Mouse (Mus musculus) intestine, postnatal 0 days (tissue): Measurements from ENCODE around the gene Pdgfb. TPM values are rescaled to one million over a fixed set of nuclear protein-coding genes. Genes with fewer than 3 reads are reported as not detected.

Experiments
- ATAC-seq: fragments of 200-750 bp; cut with Nextera tagmentation; 2 replicates; pipeline ENCODE4 v1.8.0; 2017; ENCODE audit warnings: mild to moderate bottlenecking, moderate TSS enrichment, moderate library complexity
- H3K27ac ChIP-seq: fragments of 300-500 bp; sonication (generic); 2 replicates; pipeline ENCODE4 v1.5.1; 2014; ENCODE audit warnings: mild to moderate bottlenecking, low read depth, low read length, moderate library complexity
- H3K27me3 ChIP-seq: fragments of 300-500 bp; sonication (generic); replicated peaks from 2 replicates; pipeline ENCODE4 v1.6.1; 2014; ENCODE audit warnings: low read length, mixed read lengths; ENCODE audit not compliant: control insufficient read depth, insufficient read depth
- H3K36me3 ChIP-seq: fragments of 300-500 bp; sonication (generic); 2 replicates; pipeline ENCODE4 v1.6.1; 2014; ENCODE audit warnings: mild to moderate bottlenecking, moderate library complexity; ENCODE audit not compliant: control insufficient read depth, insufficient read depth
- H3K4me1 ChIP-seq: fragments of 300-500 bp; sonication (generic); replicated peaks from 2 replicates; pipeline ENCODE4 v1.6.1; 2014; ENCODE audit warnings: antibody characterized with exemption, low read length, mixed read lengths; ENCODE audit not compliant: control insufficient read depth, insufficient read depth
- H3K4me2 ChIP-seq: fragments of 300-500 bp; sonication (generic); replicated peaks from 2 replicates; pipeline ENCODE4 v1.6.1; 2014; ENCODE audit warnings: low read depth, mild to moderate bottlenecking, moderate library complexity
- H3K4me3 ChIP-seq: fragments of 300-500 bp; sonication (generic); 2 replicates; pipeline ENCODE4 v1.5.1; 2014; ENCODE audit warnings: low read depth, low read length
- H3K9ac ChIP-seq: fragments of 300-500 bp; sonication (generic); 2 replicates; pipeline ENCODE4 v1.6.1; 2014; ENCODE audit warnings: mild to moderate bottlenecking, low read depth, low read length
- H3K9me3 ChIP-seq: fragments of 300-500 bp; sonication (generic); 2 replicates; pipeline ENCODE4 v1.6.1; 2016; ENCODE audit warnings: mixed run types; ENCODE audit not compliant: control insufficient read depth
- CTCF ChIP-seq: sonication (generic); IDR thresholded peaks from 2 replicates; pipeline ENCODE4 v1.5.1; 2016; ENCODE audit warnings: low read depth, mild to moderate bottlenecking, control low read depth, antibody characterized with exemption, moderate library complexity
- WGBS: fragments of 180-500 bp; shearing (Covaris S2); extraction: QIAGEN DNeasy Blood & Tissue Kit; methylation state at CpG from one replicate; pipeline ENCODE4 v1.1.7; 2014; 5-methylcytosine and 5-hydroxymethylcytosine counted together
- polyA plus RNA-seq: library from polyadenylated mRNA; unstranded; fragments of >200 nt; fragmentation: Nextera tagmentation; extraction: Ambion mirVana; gene quantifications from 2 replicates; pipeline ENCODE4 v1.2.1, GENCODE M21; 2015

The Pdgfb gene
- polyA plus RNA-seq, 1 experiment from 2014 or later, result 6.9 TPM

DNA sequence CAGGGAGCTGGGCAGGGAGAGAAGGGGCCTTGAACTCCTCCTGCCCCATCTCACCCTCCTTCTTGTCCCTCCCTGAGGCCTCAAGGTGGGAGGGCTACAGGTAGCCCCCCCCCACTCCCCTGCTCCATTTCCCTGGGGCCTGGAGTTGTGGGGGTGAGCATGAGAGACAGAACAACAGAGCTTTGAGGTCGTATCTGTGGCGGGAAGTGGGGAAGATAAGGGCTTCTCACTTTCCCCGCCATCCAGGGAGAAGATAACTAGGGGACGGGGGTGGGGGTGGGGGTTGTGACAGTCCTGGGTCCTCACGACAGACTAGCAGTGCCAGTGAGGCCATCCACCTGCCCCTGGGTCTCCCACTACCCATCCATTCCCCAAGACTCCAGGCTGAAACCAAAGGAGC is 33.2 kb upstream of the Pdgfb start:
- WGBS, result 30% methylated on average over 5 of the region's 5 CpGs
- Histone ChIP-seq H3K4me2 (no peak overlapping the region), H3K4me1 (no peaks in the 10 kb centered on the region), H3K4me3 (no peak overlapping the region), H3K9me3 (0 out of 2 replicates have a peak, but pooled peaks cover 4% of the 10 kb centered on the region), H3K27me3 (no peaks in the 10 kb centered on the region), H3K27ac (no peak overlapping the region), H3K9ac (no peak overlapping the region), H3K36me3 (no peaks in the 10 kb centered on the region)
- TF ChIP-seq CTCF, result no peak
- no peak for ATAC-seq

DNA sequence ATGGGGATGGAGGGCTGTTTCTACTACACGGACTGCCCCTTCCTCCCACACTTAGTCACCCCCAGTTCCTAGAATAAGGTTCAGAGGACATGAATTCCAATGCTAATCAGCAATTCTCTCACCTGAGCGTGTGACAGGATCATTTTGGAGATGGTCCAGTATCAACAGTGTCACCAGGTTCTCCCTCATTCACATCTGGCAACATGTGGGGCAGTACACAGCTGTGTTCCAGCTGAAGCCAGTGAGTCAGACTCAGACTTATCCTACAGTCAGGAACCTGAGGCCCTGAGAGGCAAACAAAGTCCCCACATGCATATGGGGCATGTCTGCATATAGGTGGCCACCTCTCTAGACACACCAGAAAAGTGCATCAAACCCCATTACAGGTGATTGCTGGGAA is 32.5 kb upstream of the Pdgfb start:
- 77% methylated on average over 2 of the region's 2 CpGs for WGBS
- Histone ChIP-seq H3K4me3 (no peak overlapping the region), H3K4me2 (no peak overlapping the region), H3K9me3 (0 out of 2 replicates have a peak, but pooled peaks cover 4% of the 10 kb centered on the region), H3K9ac (no peak overlapping the region), H3K4me1 (no peaks in the 10 kb centered on the region), H3K27ac (no peak overlapping the region), H3K36me3 (no peaks in the 10 kb centered on the region), H3K27me3 (no peaks in the 10 kb centered on the region)
- TF ChIP-seq CTCF, result no peak
- no peak for ATAC-seq

GRCm38 (mm10) chr15:80045749-80046148 is 31.0 kb upstream of the Pdgfb start:
- TF ChIP-seq CTCF, result no peak; the same call in 1 of the 2 replicates
- 0 out of 2 replicates have a peak, but pooled peaks cover 4% of the 10 kb centered on the region for H3K9me3 ChIP-seq
- H3K4me1 ChIP-seq, result no peaks in the 10 kb centered on the region
- WGBS, result 96% methylated on average over 2 of the region's 2 CpGs
- no peaks in the 10 kb centered on the region for H3K36me3 ChIP-seq
- H3K27ac ChIP-seq, result no peak overlapping the region
- H3K27me3 ChIP-seq, result no peaks in the 10 kb centered on the region
- no peak overlapping the region for H3K4me2 ChIP-seq
- H3K9ac ChIP-seq, result no peak overlapping the region
- H3K4me3 ChIP-seq, result no peak overlapping the region
- ATAC-seq, result no peak

DNA sequence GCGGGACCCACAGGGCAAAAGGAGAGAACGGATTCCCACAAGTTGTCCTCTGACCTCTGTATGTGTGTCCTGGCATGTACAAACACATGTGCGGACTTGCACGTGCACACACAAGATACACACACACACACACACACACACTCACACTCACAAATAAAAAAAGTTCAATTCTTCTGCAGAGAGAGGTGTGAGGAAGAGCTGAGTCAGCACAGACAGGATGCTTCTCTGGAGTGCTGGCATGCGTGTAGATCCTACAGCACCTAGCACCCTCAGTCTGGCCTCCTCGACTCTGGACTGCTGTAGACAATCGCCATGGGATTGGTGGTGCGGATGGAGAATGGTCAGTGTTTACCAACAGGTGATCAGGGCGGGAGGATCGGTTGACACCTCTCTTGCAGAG is 29.5 kb upstream of the Pdgfb start:
- no peak for ATAC-seq
- Histone ChIP-seq H3K4me2 (no peak overlapping the region), H3K4me1 (no peaks in the 10 kb centered on the region), H3K9me3 (0 out of 2 replicates have a peak, but pooled peaks cover 4% of the 10 kb centered on the region), H3K36me3 (no peaks in the 10 kb centered on the region), H3K4me3 (no peak overlapping the region), H3K27ac (no peak overlapping the region), H3K9ac (no peak overlapping the region), H3K27me3 (no peaks in the 10 kb centered on the region)
- 87% methylated on average over 10 of the region's 10 CpGs for WGBS
- no peak for TF ChIP-seq CTCF

GRCm38 (mm10) chr15:80042152-80042551 is 27.4 kb upstream of the Pdgfb start:
- no peaks in the 10 kb centered on the region for H3K36me3 ChIP-seq
- no peak for ATAC-seq
- no peaks in the 10 kb centered on the region for H3K4me1 ChIP-seq
- no peak overlapping the region for H3K9ac ChIP-seq
- H3K27me3 ChIP-seq, result no peaks in the 10 kb centered on the region
- 74% methylated on average over 4 of the region's 4 CpGs for WGBS
- 0 out of 2 replicates have a peak, but pooled peaks cover 4% of the 10 kb centered on the region for H3K9me3 ChIP-seq
- no peak overlapping the region for H3K4me3 ChIP-seq
- TF ChIP-seq CTCF, result no peak
- no peak overlapping the region for H3K27ac ChIP-seq
- H3K4me2 ChIP-seq, result no peak overlapping the region

DNA sequence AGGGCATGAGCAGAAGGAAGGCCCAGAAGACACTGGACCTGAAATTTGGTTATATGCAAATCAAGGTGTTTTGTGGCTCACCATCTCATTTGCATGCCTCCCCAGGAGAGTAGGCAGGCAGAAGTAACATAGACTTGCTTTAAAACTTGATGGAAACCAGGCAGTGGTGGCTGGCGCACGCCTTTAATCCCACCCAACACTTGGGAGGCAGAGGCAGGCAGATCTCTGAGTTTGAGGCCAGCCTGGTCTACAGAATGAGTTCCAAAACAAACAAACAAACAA is 23.3 kb upstream of the Pdgfb start:
- no peak for ATAC-seq
- WGBS, result 97% methylated on average over 2 of the region's 2 CpGs
- Histone ChIP-seq H3K9ac (no peak overlapping the region), H3K4me3 (no peak overlapping the region), H3K27me3 (no peaks in the 10 kb centered on the region), H3K27ac (no peak overlapping the region), H3K9me3 (no peaks in the 10 kb centered on the region), H3K4me2 (no peak overlapping the region), H3K36me3 (no peaks in the 10 kb centered on the region), H3K4me1 (no peaks in the 10 kb centered on the region)
- no peak for TF ChIP-seq CTCF
